Mouse (Mus musculus) liver, embryonic 14.5 days (tissue): ENCODE results near the gene Bglap3. TPM values are rescaled to one million over a fixed set of nuclear protein-coding genes. Genes with fewer than 3 reads are reported as not detected.
"Not testable (repeated sequence)": the region's sequence is repeated elsewhere in the genome, so short reads cannot be mapped to it uniquely, and the experiment has no call there.

Source experiments
- ATAC-seq: fragments of 200-750 bp; cut with Nextera tagmentation; 2 replicates; pipeline ENCODE4 v1.8.0; 2017; ENCODE audit warnings: moderate number of reproducible peaks, mild to moderate bottlenecking, moderate library complexity; ENCODE audit not compliant: insufficient read depth
- DNase-seq, 3 experiments: peaks; one replicate each; pipeline ENCODE4 v3.0.0-alpha.2; 2012 to 2013; ENCODE audit warnings: low read depth in 3 of 3, low spot score in 3 of 3
- H3K27ac ChIP-seq: fragments of 300-500 bp; sonication (generic); 2 replicates; pipeline ENCODE4 v1.5.1; 2014; ENCODE audit warnings: moderate library complexity, mild to moderate bottlenecking, control low read depth, inconsistent platforms
- H3K27me3 ChIP-seq: fragments of 300-500 bp; sonication (generic); 2 replicates; pipeline ENCODE4 v1.6.1; 2014; ENCODE audit warnings: mild to moderate bottlenecking, low read length, moderate library complexity; ENCODE audit not compliant: control insufficient read depth, insufficient read depth
- H3K36me3 ChIP-seq: fragments of 300-500 bp; sonication (generic); replicated peaks from 2 replicates; pipeline ENCODE4 v1.6.1; 2014; ENCODE audit warnings: low read depth; ENCODE audit not compliant: control insufficient read depth, insufficient read depth
- H3K4me1 ChIP-seq, 2 experiments: fragments of 200-500 bp in 1 of 2; fragments of 300-500 bp in 1 of 2; sonication (generic) in 1 of 2; replicated peaks; 2 replicates each; pipeline ENCODE4 v1.6.1; 2012 to 2014; ENCODE audit warnings: antibody characterized with exemption in 1 of 2, inconsistent platforms in 1 of 2, low read length in 1 of 2; ENCODE audit not compliant: control insufficient read depth in 2 of 2, insufficient read depth in 2 of 2
- H3K4me2 ChIP-seq: fragments of 300-500 bp; sonication (generic); 2 replicates; pipeline ENCODE4 v1.6.1; 2014; ENCODE audit warnings: low read depth, mild to moderate bottlenecking, control low read depth, moderate library complexity
- H3K4me3 ChIP-seq, 2 experiments: fragments of 200-500 bp in 1 of 2; fragments of 300-500 bp in 1 of 2; sonication (generic) in 1 of 2; 2 replicates each; pipeline ENCODE4 v1.5.1; 2012 to 2014; ENCODE audit warnings: low read depth in 2 of 2, low read length in 2 of 2, mild to moderate bottlenecking in 2 of 2, control low read depth in 1 of 2, inconsistent platforms in 1 of 2, moderate library complexity in 1 of 2; ENCODE audit not compliant: insufficient read depth in 1 of 2
- H3K9ac ChIP-seq: fragments of 300-500 bp; sonication (generic); replicated peaks from 2 replicates; pipeline ENCODE4 v1.6.1; 2014; ENCODE audit warnings: mild to moderate bottlenecking, control low read depth, moderate library complexity
- H3K9me3 ChIP-seq: fragments of 300-500 bp; sonication (generic); 2 replicates; pipeline ENCODE4 v1.6.1; 2016; ENCODE audit warnings: low read length, mixed read lengths; ENCODE audit not compliant: control insufficient read depth
- CTCF ChIP-seq: IDR thresholded peaks from 2 replicates; pipeline ENCODE4 v1.5.1; 2016; ENCODE audit warnings: antibody characterized with exemption, low read depth, control low read depth
- EP300 ChIP-seq: IDR thresholded peaks from 2 replicates; pipeline ENCODE4 v1.6.1; 2016; ENCODE audit warnings: antibody characterized with exemption, low read depth
- WGBS: fragments of 180-500 bp; shearing (Covaris S2); extraction: QIAGEN DNeasy Blood & Tissue Kit; methylation state at CpG from one replicate; pipeline ENCODE4 v1.1.7; 2014; ENCODE audit not compliant: insufficient replicate concordance; 5-methylcytosine and 5-hydroxymethylcytosine counted together
- polyA plus RNA-seq, 2 experiments: library from polyadenylated mRNA; depleted of rRNA in 1 of 2; stranded (reverse) in 1 of 2; unstranded in 1 of 2; fragments of >200 nt; fragmentation: Nextera tagmentation in 1 of 2; extraction: Ambion mirVana in 1 of 2; gene quantifications; 2 replicates each; pipeline versions ENCODE4 v1.2.1 to v1.2.3; 2012 to 2014

Bglap3 gene
- polyA plus RNA-seq (2012; rRNA removed), result 0.27 and 0.38 TPM in 2 replicates
- polyA plus RNA-seq (2014; fragmentation: Nextera tagmentation; extraction: Ambion mirVana), result 0.29 and 0.38 TPM in 2 replicates

GRCm38 (mm10) chr3:88372643-88373042, at the start of gene Bglap3:
Gene Bglap3 (minus strand): TSS chr3:88372743.
- not testable (repeated sequence) for H3K4me3 ChIP-seq, H3K9ac ChIP-seq, H3K4me2 ChIP-seq, H3K9me3 ChIP-seq, H3K27ac ChIP-seq, H3K27me3 ChIP-seq, H3K4me1 ChIP-seq, DNase-seq, H3K36me3 ChIP-seq, ATAC-seq
- WGBS, result 79% methylated on average over 9 of the region's 9 CpGs

- Histone ChIP-seq H3K36me3 (peaks cover 14% of the 10 kb centered on the region), H3K4me1 (peaks cover 23 to 31% of the 10 kb centered on the region in 2 experiments), H3K9me3 (no peaks in the 10 kb centered on the region), H3K27me3 (no peaks in the 10 kb centered on the region), H3K27ac (peak overlapping the region; percentile 39), H3K9ac (no peak overlapping the region), H3K4me3 (no peak overlapping the region), H3K4me2 (peak overlapping the region; percentile 32)
- DNase-seq (peak in 1 of 3 experiments; percentile 18), ATAC-seq (no peak)
- peak; percentile 52 for TF ChIP-seq CTCF
- TF ChIP-seq EP300, result peak; percentile 43; the same call in 1 of the 2 replicates
- 30% methylated on average over 9 of the region's 9 CpGs for WGBS
Observed at GRCm38 (mm10) chr3:88422020-88422720, 49.6 kb upstream of the Bglap3 start.

- peaks cover 18% of the 10 kb centered on the region for H3K36me3 ChIP-seq
- ATAC-seq (no peak), DNase-seq (no peak)
- 82% methylated on average over 19 of the region's 19 CpGs for WGBS
- TF ChIP-seq EP300 (no peak), CTCF (no peak)
- no peaks in the 10 kb centered on the region for H3K9me3 ChIP-seq
- H3K27me3 ChIP-seq, result no peaks in the 10 kb centered on the region
- H3K9ac ChIP-seq, result no peak overlapping the region
- H3K4me1 ChIP-seq, result peaks cover 27 to 33% of the 10 kb centered on the region in 2 experiments
- H3K4me3 ChIP-seq, result no peak overlapping the region
- H3K27ac ChIP-seq, result no peak overlapping the region
- no peak overlapping the region for H3K4me2 ChIP-seq
Observed at GRCm38 (mm10) chr3:88420771-88421170, 48.2 kb upstream of the Bglap3 start.

- Histone ChIP-seq H3K9ac (no peak overlapping the region), H3K27me3 (no peaks in the 10 kb centered on the region), H3K4me1 (peaks cover 21 to 28% of the 10 kb centered on the region in 2 experiments), H3K36me3 (peaks cover 29% of the 10 kb centered on the region), H3K9me3 (no peaks in the 10 kb centered on the region), H3K4me3 (no peak overlapping the region), H3K4me2 (no peak overlapping the region), H3K27ac (no peak overlapping the region)
- no peak for DNase-seq
- TF ChIP-seq CTCF (no peak), EP300 (no peak)
- 79% methylated on average over 6 of the region's 6 CpGs for WGBS
- no peak for ATAC-seq
Observed at GRCm38 (mm10) chr3:88418016-88418415, 45.5 kb upstream of the Bglap3 start.

GRCm38 (mm10) chr3:88415668-88416067, 43.1 kb upstream of the Bglap3 start:
- Histone ChIP-seq H3K9me3 (no peaks in the 10 kb centered on the region), H3K4me2 (no peak overlapping the region), H3K4me1 (peaks cover 24 to 33% of the 10 kb centered on the region in 2 experiments), H3K36me3 (peaks cover 30% of the 10 kb centered on the region), H3K4me3 (no peak overlapping the region), H3K27me3 (no peaks in the 10 kb centered on the region), H3K27ac (peak overlapping the region; percentile 12), H3K9ac (0 out of 2 replicates have a peak overlapping the region, but pooled peaks have one; percentile 31)
- no peak for ATAC-seq
- TF ChIP-seq EP300 (no peak), CTCF (no peak)
- no peak for DNase-seq
- WGBS, result 60% methylated on average over 4 of the region's 4 CpGs
